Mouse (Mus musculus) heart, embryonic 11.5 days (tissue): ENCODE data around the gene Myo3b. TPM values are rescaled to one million over a fixed set of nuclear protein-coding genes. Genes with fewer than 3 reads are reported as not detected.

Experiments used
- ATAC-seq: fragments of 200-750 bp; cut with Nextera tagmentation; replicated peaks from 2 replicates; pipeline ENCODE4 v1.8.0; 2017; ENCODE audit warnings: moderate library complexity; ENCODE audit not compliant: insufficient number of reproducible peaks, low FRiP score, low TSS enrichment
- H3K27ac ChIP-seq: fragments of 300-500 bp; sonication (generic); 2 replicates; pipeline ENCODE4 v1.5.1; 2014; ENCODE audit warnings: mild to moderate bottlenecking, low read depth, low read length
- H3K27me3 ChIP-seq: fragments of 300-500 bp; sonication (generic); 2 replicates; pipeline ENCODE4 v1.6.1; 2014; ENCODE audit warnings: mild to moderate bottlenecking, low read length, mixed read lengths; ENCODE audit not compliant: control insufficient read depth, insufficient read depth
- H3K36me3 ChIP-seq: fragments of 300-500 bp; sonication (generic); 2 replicates; pipeline ENCODE4 v1.6.1; 2014; ENCODE audit warnings: mild to moderate bottlenecking, low read length, moderate library complexity, mixed read lengths; ENCODE audit not compliant: control insufficient read depth, insufficient read depth
- H3K4me1 ChIP-seq: fragments of 300-500 bp; sonication (generic); 2 replicates; pipeline ENCODE4 v1.6.1; 2014; ENCODE audit warnings: low read length; ENCODE audit not compliant: control insufficient read depth, insufficient read depth
- H3K4me2 ChIP-seq: fragments of 300-500 bp; sonication (generic); 2 replicates; pipeline ENCODE4 v1.6.1; 2014; ENCODE audit warnings: mild to moderate bottlenecking, moderate library complexity
- H3K4me3 ChIP-seq: fragments of 300-500 bp; sonication (generic); 2 replicates; pipeline ENCODE4 v1.5.1; 2014; ENCODE audit warnings: low read depth, low read length
- H3K9ac ChIP-seq: fragments of 300-500 bp; sonication (generic); 2 replicates; pipeline ENCODE4 v1.6.1; 2014; ENCODE audit warnings: mild to moderate bottlenecking, low read depth, low read length, moderate library complexity
- H3K9me3 ChIP-seq: fragments of 300-500 bp; sonication (generic); replicated peaks from 2 replicates; pipeline ENCODE4 v1.6.1; 2016; ENCODE audit warnings: low read length; ENCODE audit not compliant: control insufficient read depth
- WGBS: fragments of 180-500 bp; shearing (Covaris S2); extraction: QIAGEN DNeasy Blood & Tissue Kit; methylation state at CpG from one replicate; pipeline ENCODE4 v1.1.7; 2014; ENCODE audit not compliant: insufficient replicate concordance; 5-methylcytosine and 5-hydroxymethylcytosine counted together
- polyA plus RNA-seq: library from polyadenylated mRNA; unstranded; fragments of >200 nt; fragmentation: Nextera tagmentation; extraction: Ambion mirVana; gene quantifications from 2 replicates; pipeline ENCODE4 v1.2.1, GENCODE M21; 2014

Gene Myo3b
- polyA plus RNA-seq, 1 experiment from 2014 or later: 0.30 TPM

GRCm38 (mm10) chr2:70113798-70114782 lies 75.2 kb downstream of the Myo3b start:
- ATAC-seq: no peak
- WGBS: 60% methylated on average over 12 of the region's 12 CpGs
- no peak overlapping the region for H3K27ac ChIP-seq
- no peaks in the 10 kb centered on the region for H3K36me3 ChIP-seq
- H3K4me1 ChIP-seq: no peaks in the 10 kb centered on the region
- H3K9ac ChIP-seq: no peak overlapping the region
- H3K4me3 ChIP-seq: no peak overlapping the region
- H3K9me3 ChIP-seq: no peaks in the 10 kb centered on the region
- no peak overlapping the region for H3K4me2 ChIP-seq
- H3K27me3 ChIP-seq: 0 out of 2 replicates have a peak, but pooled peaks cover under 1% of the 10 kb centered on the region

- Histone ChIP-seq H3K36me3 (no peaks in the 10 kb centered on the region), H3K9me3 (no peaks in the 10 kb centered on the region), H3K9ac (no peak overlapping the region), H3K27me3 (no peaks in the 10 kb centered on the region), H3K4me2 (peak overlapping the region; percentile 34; the same call in 1 of the 2 replicates), H3K4me1 (no peaks in the 10 kb centered on the region), H3K4me3 (no peak overlapping the region), H3K27ac (no peak overlapping the region)
- 34% methylated on average over 16 of the region's 16 CpGs for WGBS
- no peak for ATAC-seq
Measured at GRCm38 (mm10) chr2:70118376-70119264, 79.7 kb downstream of the Myo3b start.

GRCm38 (mm10) chr2:70119265-70119663 lies 80.3 kb downstream of the Myo3b start:
- Histone ChIP-seq H3K27me3 (no peaks in the 10 kb centered on the region), H3K4me2 (no peak overlapping the region), H3K27ac (no peak overlapping the region), H3K9me3 (no peaks in the 10 kb centered on the region), H3K9ac (no peak overlapping the region), H3K4me1 (no peaks in the 10 kb centered on the region), H3K36me3 (no peaks in the 10 kb centered on the region), H3K4me3 (no peak overlapping the region)
- ATAC-seq: no peak
- 88% methylated on average over 2 of the region's 2 CpGs for WGBS

- no peak overlapping the region for H3K27ac ChIP-seq
- 0 out of 2 replicates have a peak, but pooled peaks cover 4% of the 10 kb centered on the region for H3K4me1 ChIP-seq
- no peak for ATAC-seq
- H3K9ac ChIP-seq: no peak overlapping the region
- WGBS: 71% methylated on average over 10 of the region's 10 CpGs
- H3K4me3 ChIP-seq: no peak overlapping the region
- no peaks in the 10 kb centered on the region for H3K9me3 ChIP-seq
- peaks cover 12% of the 10 kb centered on the region for H3K27me3 ChIP-seq
- H3K4me2 ChIP-seq: no peak overlapping the region
- no peaks in the 10 kb centered on the region for H3K36me3 ChIP-seq
Measured at GRCm38 (mm10) chr2:70126330-70126729, 87.4 kb downstream of the Myo3b start.

- Histone ChIP-seq H3K4me3 (no peak overlapping the region), H3K36me3 (no peaks in the 10 kb centered on the region), H3K4me1 (0 out of 2 replicates have a peak, but pooled peaks cover 4% of the 10 kb centered on the region), H3K27ac (no peak overlapping the region), H3K9me3 (no peaks in the 10 kb centered on the region), H3K27me3 (peaks cover 12% of the 10 kb centered on the region), H3K4me2 (peak overlapping the region; percentile 30; the same call in 1 of the 2 replicates), H3K9ac (no peak overlapping the region)
- ATAC-seq: no peak
- 1% methylated on average over 13 of the region's 13 CpGs for WGBS
Measured at GRCm38 (mm10) chr2:70126783-70127182, 87.9 kb downstream of the Myo3b start.

- 15% methylated on average over 21 of the region's 21 CpGs for WGBS
- Histone ChIP-seq H3K4me3 (no peak overlapping the region), H3K9ac (no peak overlapping the region), H3K36me3 (no peaks in the 10 kb centered on the region), H3K9me3 (no peaks in the 10 kb centered on the region), H3K27me3 (peaks cover 12% of the 10 kb centered on the region), H3K4me1 (0 out of 2 replicates have a peak, but pooled peaks cover 4% of the 10 kb centered on the region), H3K4me2 (peak overlapping the region; percentile 30; the same call in 1 of the 2 replicates), H3K27ac (no peak overlapping the region)
- ATAC-seq: no peak
Measured at GRCm38 (mm10) chr2:70127351-70128148, 88.6 kb downstream of the Myo3b start.

GRCm38 (mm10) chr2:70128590-70128989 lies 89.7 kb downstream of the Myo3b start:
- no peaks in the 10 kb centered on the region for H3K9me3 ChIP-seq
- WGBS: 69% methylated on average over 6 of the region's 6 CpGs
- 0 out of 2 replicates have a peak, but pooled peaks cover 4% of the 10 kb centered on the region for H3K4me1 ChIP-seq
- H3K27ac ChIP-seq: no peak overlapping the region
- H3K9ac ChIP-seq: no peak overlapping the region
- no peak overlapping the region for H3K4me3 ChIP-seq
- H3K4me2 ChIP-seq: no peak overlapping the region
- peaks cover 15% of the 10 kb centered on the region for H3K27me3 ChIP-seq
- no peaks in the 10 kb centered on the region for H3K36me3 ChIP-seq
- ATAC-seq: no peak

GRCm38 (mm10) chr2:70129566-70129965 lies 90.6 kb downstream of the Myo3b start:
- no peak overlapping the region for H3K4me2 ChIP-seq
- no peak overlapping the region for H3K9ac ChIP-seq
- no peak overlapping the region for H3K27ac ChIP-seq
- no peak for ATAC-seq
- 0 out of 2 replicates have a peak, but pooled peaks cover 4% of the 10 kb centered on the region for H3K4me1 ChIP-seq
- peaks cover 17% of the 10 kb centered on the region for H3K27me3 ChIP-seq
- no peaks in the 10 kb centered on the region for H3K36me3 ChIP-seq
- H3K9me3 ChIP-seq: no peaks in the 10 kb centered on the region
- no peak overlapping the region for H3K4me3 ChIP-seq
- WGBS: 51% methylated on average over 3 of the region's 3 CpGs
